Mouse (Mus musculus): Measurements from ENCODE around the gene Olfr325. TPM values are rescaled to one million over a fixed set of nuclear protein-coding genes. Genes with fewer than 3 reads are reported as not detected.
"Not testable (repeated sequence)": the region's sequence is repeated elsewhere in the genome, so short reads cannot be mapped to it uniquely, and the experiment has no call there.

Olfr325 gene
- not detected in 2 replicates for polyA plus RNA-seq (2014; fragmentation: Nextera tagmentation; extraction: Ambion mirVana)

DNA sequence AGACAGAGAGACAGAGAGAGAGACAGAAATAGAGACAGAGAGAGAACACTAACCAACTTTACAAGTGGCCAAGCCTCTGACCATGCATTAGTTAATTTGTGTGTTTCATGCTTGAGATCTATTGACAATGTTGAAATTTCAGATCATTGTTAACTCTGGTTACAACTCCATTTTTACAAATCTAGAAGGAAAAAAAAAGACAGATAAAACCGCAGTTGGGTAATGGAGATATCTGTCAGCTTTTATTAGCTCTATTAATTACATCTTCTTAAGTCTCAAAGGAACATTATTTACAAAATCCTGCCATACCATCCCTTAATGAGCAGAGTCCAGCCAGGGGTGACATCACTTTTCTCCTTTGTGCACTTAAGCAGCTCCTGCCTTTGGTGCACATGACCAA is at the start of gene Olfr325:
Gene Olfr325 (plus strand): TSS at position 301 of the 400 bp plus-strand sequence.
- no peak within 1 kb of the TSS for H3K27ac ChIP-seq (ENCODE audit: low read depth, low read length)
- no peak within 1 kb of the TSS for H3K9ac ChIP-seq (ENCODE audit: low read depth, low read length)
- H3K4me3 ChIP-seq (ENCODE audit: low read length), result no peak within 1 kb of the TSS
- 64% methylated on average over 1 of the region's 1 CpGs for WGBS
- H3K36me3 ChIP-seq (ENCODE audit: control insufficient read depth, insufficient read depth, low read length), result no peaks in the 10 kb centered on the region
- H3K27me3 ChIP-seq (ENCODE audit: control insufficient read depth, insufficient read depth, low read length), result no peaks in the 10 kb centered on the region
- no peak for ATAC-seq (ENCODE audit: low FRiP score, low TSS enrichment)
- no peak within 1 kb of the TSS for H3K4me2 ChIP-seq (replicated peaks; ENCODE audit: low read depth, low read length)
- no peaks in the 10 kb centered on the region for H3K9me3 ChIP-seq (ENCODE audit: control insufficient read depth, low read length)
- no peaks in the 10 kb centered on the region for H3K4me1 ChIP-seq (ENCODE audit: control insufficient read depth, insufficient read depth, low read length)

DNA sequence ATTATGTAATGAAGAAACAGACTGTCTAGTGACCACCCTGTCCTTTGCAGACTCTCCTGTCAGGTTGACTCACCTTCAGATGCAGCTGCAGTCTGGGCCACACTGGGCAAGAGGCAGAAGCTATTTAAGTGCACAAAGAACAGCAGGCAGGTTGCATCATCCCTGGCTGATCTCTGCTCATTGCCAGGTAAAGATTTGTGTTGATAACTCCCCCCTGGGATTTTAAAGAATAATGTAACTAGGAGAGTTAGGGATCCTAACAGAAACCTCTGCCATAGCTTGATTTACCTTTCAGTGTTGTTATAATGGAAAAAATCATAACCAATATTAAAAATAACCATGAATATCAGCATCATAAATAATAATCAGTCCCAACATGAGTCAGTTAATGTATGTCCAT is 42.8 kb upstream of the Olfr325 start, which contains the start of gene Olfr330:
Gene Olfr330 (minus strand): TSS at position 101 of the 400 bp plus-strand sequence.
- not testable (repeated sequence) for H3K4me1 ChIP-seq (ENCODE audit: control insufficient read depth, insufficient read depth, low read length); ATAC-seq (ENCODE audit: low FRiP score, low TSS enrichment); H3K4me2 ChIP-seq (replicated peaks; ENCODE audit: low read depth, low read length); H3K9ac ChIP-seq (ENCODE audit: low read depth, low read length); H3K9me3 ChIP-seq (ENCODE audit: control insufficient read depth, low read length); H3K27me3 ChIP-seq (ENCODE audit: control insufficient read depth, insufficient read depth, low read length); H3K27ac ChIP-seq (ENCODE audit: low read depth, low read length); H3K4me3 ChIP-seq (ENCODE audit: low read length); H3K36me3 ChIP-seq (ENCODE audit: control insufficient read depth, insufficient read depth, low read length)

DNA sequence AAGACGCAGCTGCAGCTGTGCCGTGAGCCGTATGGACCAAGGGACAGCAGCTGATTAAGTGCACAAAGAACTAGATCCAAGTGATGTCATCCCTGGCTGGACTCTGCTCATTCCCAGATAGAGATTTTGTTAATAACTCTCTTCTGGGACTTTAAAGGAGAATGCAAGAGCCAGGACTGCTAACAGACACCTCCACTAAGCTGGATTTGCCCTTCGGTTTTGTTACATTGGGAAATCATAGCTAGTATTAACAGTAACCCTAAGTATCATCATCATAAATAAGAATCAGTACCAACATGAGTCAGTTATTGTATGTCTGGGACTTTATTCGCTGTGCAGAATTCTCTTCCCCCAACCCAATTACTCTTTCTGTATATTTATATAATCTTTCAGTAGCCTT is 31.2 kb upstream of the Olfr325 start, which contains the start of gene Olfr329-ps:
Gene Olfr329-ps (minus strand): TSS at position 101 of the 400 bp plus-strand sequence.
- H3K36me3 ChIP-seq (ENCODE audit: control insufficient read depth, insufficient read depth, low read length), result no peaks in the 10 kb centered on the region
- H3K27me3 ChIP-seq (ENCODE audit: control insufficient read depth, insufficient read depth, low read length), result no peaks in the 10 kb centered on the region
- H3K9ac ChIP-seq (ENCODE audit: low read depth, low read length), result no peak within 1 kb of the TSS
- H3K4me3 ChIP-seq (ENCODE audit: low read length), result no peak within 1 kb of the TSS
- ATAC-seq (ENCODE audit: low FRiP score, low TSS enrichment), result no peak
- 82% methylated on average over 5 of the region's 5 CpGs for WGBS
- no peaks in the 10 kb centered on the region for H3K4me1 ChIP-seq (ENCODE audit: control insufficient read depth, insufficient read depth, low read length)
- no peaks in the 10 kb centered on the region for H3K9me3 ChIP-seq (ENCODE audit: control insufficient read depth, low read length)
- H3K27ac ChIP-seq (ENCODE audit: low read depth, low read length), result no peak within 1 kb of the TSS
- H3K4me2 ChIP-seq (replicated peaks; ENCODE audit: low read depth, low read length), result no peak within 1 kb of the TSS

DNA sequence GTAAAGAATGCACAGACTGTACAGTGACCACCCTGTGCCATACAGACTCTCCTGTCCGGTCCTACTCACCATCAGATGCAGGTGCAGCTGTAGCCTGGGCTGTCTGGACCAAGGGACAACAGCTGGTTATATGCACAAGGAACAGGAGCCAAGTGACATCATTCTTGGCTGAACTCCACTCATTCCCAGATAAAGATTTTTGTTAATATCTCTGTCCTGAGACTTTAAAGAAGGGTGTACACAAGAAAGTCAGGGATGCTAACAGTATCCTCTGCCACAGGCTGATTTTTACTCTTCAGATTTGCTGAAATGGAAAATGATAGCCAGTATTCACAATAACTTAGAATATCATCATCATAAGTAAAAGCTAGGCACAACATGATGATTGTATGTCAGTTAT is 22.0 kb upstream of the Olfr325 start, which contains the start of gene Olfr328:
Gene Olfr328 (minus strand): TSS at position 101 of the 400 bp plus-strand sequence.
- H3K4me1 ChIP-seq (ENCODE audit: control insufficient read depth, insufficient read depth, low read length), result no peaks in the 10 kb centered on the region
- H3K27ac ChIP-seq (ENCODE audit: low read depth, low read length), result no peak within 1 kb of the TSS
- H3K36me3 ChIP-seq (ENCODE audit: control insufficient read depth, insufficient read depth, low read length), result no peaks in the 10 kb centered on the region
- ATAC-seq (ENCODE audit: low FRiP score, low TSS enrichment), result no peak
- H3K4me3 ChIP-seq (ENCODE audit: low read length), result no peak within 1 kb of the TSS
- H3K9ac ChIP-seq (ENCODE audit: low read depth, low read length), result no peak within 1 kb of the TSS
- no peak within 1 kb of the TSS for H3K4me2 ChIP-seq (replicated peaks; ENCODE audit: low read depth, low read length)
- H3K27me3 ChIP-seq (ENCODE audit: control insufficient read depth, insufficient read depth, low read length), result no peaks in the 10 kb centered on the region; the same call in 1 of the 2 replicates
- H3K9me3 ChIP-seq (ENCODE audit: control insufficient read depth, low read length), result no peaks in the 10 kb centered on the region
- 95% methylated on average over 1 of the region's 1 CpGs for WGBS

DNA sequence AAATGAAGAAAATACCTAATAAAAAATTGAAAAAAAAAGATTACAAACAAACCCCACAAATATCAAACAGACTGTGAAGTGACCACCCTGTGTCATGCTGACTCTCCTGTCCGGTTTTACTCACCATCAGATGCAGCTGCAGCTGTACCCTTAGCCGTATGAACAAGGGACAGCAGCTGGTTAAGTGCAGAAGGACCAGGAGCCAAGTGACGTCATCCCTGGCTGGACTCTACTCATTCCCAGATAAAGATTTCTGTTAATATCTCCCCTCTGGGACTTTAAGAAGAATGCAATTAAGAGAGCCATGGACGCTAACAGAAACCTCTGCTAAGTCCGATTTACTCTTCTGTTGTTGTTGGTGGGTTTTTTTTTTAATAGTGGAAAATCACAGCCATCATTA is 7.1 kb upstream of the Olfr325 start, which contains the start of gene Olfr224:
Gene Olfr224 (minus strand): TSS at position 149 of the 400 bp plus-strand sequence.
- Histone ChIP-seq H3K36me3 (ENCODE audit: control insufficient read depth, insufficient read depth, low read length) (no peaks in the 10 kb centered on the region), H3K9ac (ENCODE audit: low read depth, low read length) (no peak within 1 kb of the TSS), H3K4me3 (ENCODE audit: low read length) (no peak within 1 kb of the TSS), H3K27me3 (ENCODE audit: control insufficient read depth, insufficient read depth, low read length) (no peaks in the 10 kb centered on the region), H3K9me3 (ENCODE audit: control insufficient read depth, low read length) (no peaks in the 10 kb centered on the region), H3K27ac (ENCODE audit: low read depth, low read length) (no peak within 1 kb of the TSS), H3K4me1 (ENCODE audit: control insufficient read depth, insufficient read depth, low read length) (no peaks in the 10 kb centered on the region), H3K4me2 (replicated peaks; ENCODE audit: low read depth, low read length) (no peak within 1 kb of the TSS)
- WGBS, result 81% methylated on average over 5 of the region's 5 CpGs
- ATAC-seq (ENCODE audit: low FRiP score, low TSS enrichment), result no peak

DNA sequence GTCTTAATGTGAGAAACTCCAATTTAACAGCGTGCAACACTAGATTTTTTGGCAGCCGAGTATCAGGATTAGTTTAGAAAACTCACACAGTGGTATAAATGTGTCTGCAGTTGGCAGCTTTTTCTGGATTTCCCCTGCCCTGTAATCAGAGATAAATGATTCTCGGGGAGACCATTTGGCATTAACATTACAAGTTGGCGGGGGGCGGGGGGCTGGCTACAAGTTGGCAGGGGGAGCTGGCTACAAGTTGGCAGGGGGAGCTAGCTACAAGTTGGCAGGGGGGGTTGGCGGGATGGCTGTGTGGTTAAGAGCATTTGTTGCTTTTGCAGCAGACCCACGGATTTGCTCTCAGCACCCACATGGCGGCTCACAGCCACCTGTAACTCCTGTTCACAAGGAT is 1.1 kb downstream of the Olfr325 start:
- H3K27me3 ChIP-seq (ENCODE audit: control insufficient read depth, insufficient read depth, low read length), result no peaks in the 10 kb centered on the region
- WGBS, result 78% methylated on average over 8 of the region's 8 CpGs
- ATAC-seq (ENCODE audit: low FRiP score, low TSS enrichment), result no peak

DNA sequence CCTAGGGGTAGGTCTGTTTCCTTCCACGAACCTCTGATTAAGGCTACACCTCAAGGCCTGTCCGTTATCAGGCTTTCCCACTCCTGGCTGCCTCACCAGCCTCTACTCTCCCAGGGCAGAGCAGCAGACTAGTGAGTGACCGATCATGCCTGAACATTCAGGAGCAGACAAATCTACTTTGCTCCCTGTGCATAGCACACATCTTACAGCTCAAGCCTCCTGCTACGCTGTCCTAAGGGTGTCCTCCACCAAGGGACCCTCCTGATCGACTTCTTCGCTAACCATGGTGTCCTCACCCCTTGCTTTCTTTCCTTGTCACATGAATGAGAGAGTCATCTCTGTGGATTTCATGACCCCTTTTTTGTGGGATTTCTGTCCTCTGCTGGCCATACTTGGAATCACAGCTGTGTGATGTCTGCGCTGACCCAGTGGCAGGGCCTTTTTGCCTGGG is 10.4 kb downstream of the Olfr325 start:
- Histone ChIP-seq H3K4me3 (ENCODE audit: low read length) (no peak overlapping the region), H3K4me1 (ENCODE audit: control insufficient read depth, insufficient read depth, low read length) (no peaks in the 10 kb centered on the region), H3K27ac (ENCODE audit: low read depth, low read length) (no peak overlapping the region), H3K9me3 (ENCODE audit: control insufficient read depth, low read length) (no peaks in the 10 kb centered on the region), H3K36me3 (ENCODE audit: control insufficient read depth, insufficient read depth, low read length) (no peaks in the 10 kb centered on the region), H3K4me2 (replicated peaks; ENCODE audit: low read depth, low read length) (no peak overlapping the region), H3K9ac (ENCODE audit: low read depth, low read length) (no peak overlapping the region), H3K27me3 (ENCODE audit: control insufficient read depth, insufficient read depth, low read length) (no peaks in the 10 kb centered on the region)
- 72% methylated on average over 7 of the region's 7 CpGs for WGBS
- ATAC-seq (ENCODE audit: low FRiP score, low TSS enrichment), result no peak

More for the DNA sequence above, 1.1 kb downstream of the Olfr325 start:
- Histone ChIP-seq H3K9me3 (ENCODE audit: control insufficient read depth, low read length) (no peaks in the 10 kb centered on the region), H3K4me2 (replicated peaks; ENCODE audit: low read depth, low read length) (no peak overlapping the region), H3K4me1 (ENCODE audit: control insufficient read depth, insufficient read depth, low read length) (no peaks in the 10 kb centered on the region), H3K9ac (ENCODE audit: low read depth, low read length) (no peak overlapping the region), H3K36me3 (ENCODE audit: control insufficient read depth, insufficient read depth, low read length) (no peaks in the 10 kb centered on the region), H3K27ac (ENCODE audit: low read depth, low read length) (no peak overlapping the region), H3K4me3 (ENCODE audit: low read length) (no peak overlapping the region)

DNA sequence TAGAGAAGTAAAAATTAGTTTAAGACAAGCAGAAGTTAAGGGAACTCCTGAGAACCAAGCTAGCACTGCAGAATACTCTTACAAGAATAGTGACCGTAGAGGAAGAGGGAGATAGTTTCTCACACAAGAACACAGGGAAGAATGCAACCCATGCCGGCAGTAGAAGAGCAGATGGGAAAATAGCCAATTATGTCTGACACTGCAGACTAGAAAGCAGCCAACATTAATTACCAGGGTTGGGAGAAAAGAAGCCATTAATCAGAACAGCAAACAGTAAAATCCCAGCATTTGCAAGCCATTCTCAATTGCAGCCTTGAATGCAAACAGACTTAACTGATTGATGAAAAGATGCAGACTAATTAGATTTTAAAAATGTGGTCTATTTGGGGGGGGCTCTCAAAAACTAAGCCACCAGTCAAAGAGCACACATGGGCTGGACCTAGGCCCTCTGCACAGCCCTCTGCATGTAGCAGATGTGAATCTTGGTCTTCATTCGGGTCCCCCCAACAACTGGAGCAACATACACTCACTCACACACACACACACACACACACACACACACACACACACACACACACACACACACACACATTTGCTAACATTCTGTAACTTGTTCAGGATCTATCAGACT is 11.2 kb downstream of the Olfr325 start:
- WGBS, result 68% methylated on average over 3 of the region's 3 CpGs
- Histone ChIP-seq H3K4me2 (replicated peaks; ENCODE audit: low read depth, low read length) (no peak overlapping the region), H3K27ac (ENCODE audit: low read depth, low read length) (no peak overlapping the region), H3K4me1 (ENCODE audit: control insufficient read depth, insufficient read depth, low read length) (no peaks in the 10 kb centered on the region), H3K9ac (ENCODE audit: low read depth, low read length) (no peak overlapping the region), H3K9me3 (ENCODE audit: control insufficient read depth, low read length) (no peaks in the 10 kb centered on the region), H3K4me3 (ENCODE audit: low read length) (no peak overlapping the region), H3K27me3 (ENCODE audit: control insufficient read depth, insufficient read depth, low read length) (no peaks in the 10 kb centered on the region), H3K36me3 (ENCODE audit: control insufficient read depth, insufficient read depth, low read length) (no peaks in the 10 kb centered on the region)
- ATAC-seq (ENCODE audit: low FRiP score, low TSS enrichment), result no peak

DNA sequence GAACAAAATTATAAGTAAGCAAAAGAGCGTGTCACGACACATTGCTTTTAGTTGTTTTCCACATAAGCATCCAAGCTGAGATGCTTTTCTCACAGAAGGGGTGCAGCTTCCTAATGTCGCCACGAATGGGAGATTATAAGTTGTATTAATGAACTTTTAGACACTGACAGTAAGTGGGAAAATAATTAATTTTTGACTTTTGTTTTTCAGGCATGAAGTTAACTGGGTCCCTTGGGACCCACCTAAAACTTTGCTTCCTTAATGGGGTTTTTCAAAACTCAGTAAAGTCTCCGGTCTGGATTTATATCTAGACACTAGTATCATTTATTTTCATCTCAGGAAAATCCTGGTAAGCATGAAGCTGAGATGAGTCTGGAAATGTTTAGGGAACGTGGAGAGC is 17.3 kb downstream of the Olfr325 start, which contains the start of gene Olfr324:
Gene Olfr324 (plus strand): TSS at position 301 of the 400 bp plus-strand sequence.
- Histone ChIP-seq H3K4me1 (ENCODE audit: control insufficient read depth, insufficient read depth, low read length) (no peaks in the 10 kb centered on the region), H3K4me2 (replicated peaks; ENCODE audit: low read depth, low read length) (no peak within 1 kb of the TSS), H3K4me3 (ENCODE audit: low read length) (no peak within 1 kb of the TSS), H3K27ac (ENCODE audit: low read depth, low read length) (no peak within 1 kb of the TSS), H3K9me3 (ENCODE audit: control insufficient read depth, low read length) (no peaks in the 10 kb centered on the region), H3K27me3 (ENCODE audit: control insufficient read depth, insufficient read depth, low read length) (no peaks in the 10 kb centered on the region), H3K9ac (ENCODE audit: low read depth, low read length) (no peak within 1 kb of the TSS), H3K36me3 (ENCODE audit: control insufficient read depth, insufficient read depth, low read length) (no peaks in the 10 kb centered on the region)
- 85% methylated on average over 6 of the region's 6 CpGs for WGBS
- no peak for ATAC-seq (ENCODE audit: low FRiP score, low TSS enrichment)
